ENCODE assay signal across 12 mouse cellular contexts in genomic region chr3:119361555-119362385, GRCm38 (mm10).
DNase-seq lines count a peak whose midpoint lies in the region; ATAC-seq and TF ChIP-seq lines count a peak whose summit lies in the region.
"Had no signal": no experiment of that assay in that cellular context is flagged by ENCODE, and none has a peak within 500 bp of the region (broad histone marks: within the 10 kb centered on the region; RNA-seq: fewer than 3 reads in every experiment).

No protein-coding gene starts in this region.

- H3K4me3 ChIP-seq in embryonic facial prominence, embryonic 14.5 days (ENCODE audit: low read depth, low read length): no peak overlapping the region
- H3K4me3 ChIP-seq in hindbrain, embryonic 13.5 days: no peak overlapping the region
- H3K4me3 ChIP-seq in midbrain, embryonic 14.5 days (replicated peaks; ENCODE audit: low read depth, low read length): no peak overlapping the region
- no peak overlapping the region for H3K4me3 ChIP-seq in kidney, embryonic 14.5 days (ENCODE audit: low read length)
- H3K4me3 ChIP-seq: limb, embryonic 15.5 days had no signal

- H3K9me3 ChIP-seq in embryonic facial prominence, embryonic 14.5 days (ENCODE audit: control insufficient read depth, low read length): no peaks in the 10 kb centered on the region
- no peaks in the 10 kb centered on the region for H3K9me3 ChIP-seq in hindbrain, embryonic 13.5 days
- no peaks in the 10 kb centered on the region for H3K9me3 ChIP-seq in midbrain, embryonic 14.5 days (ENCODE audit: control insufficient read depth, low read length)
- H3K9me3 ChIP-seq in kidney, embryonic 14.5 days (ENCODE audit: control insufficient read depth, low read length): no peaks in the 10 kb centered on the region
- H3K9me3 ChIP-seq: limb, embryonic 15.5 days had no signal

- H3K27me3 ChIP-seq in embryonic facial prominence, embryonic 14.5 days (replicated peaks; ENCODE audit: control insufficient read depth, insufficient read depth, low read length): no peaks in the 10 kb centered on the region
- no peaks in the 10 kb centered on the region for H3K27me3 ChIP-seq in hindbrain, embryonic 13.5 days
- H3K27me3 ChIP-seq in midbrain, embryonic 14.5 days (ENCODE audit: control insufficient read depth, insufficient read depth, low read length): no peaks in the 10 kb centered on the region
- no peaks in the 10 kb centered on the region for H3K27me3 ChIP-seq in kidney, embryonic 14.5 days (ENCODE audit: control insufficient read depth, insufficient read depth, low read length)
- H3K27me3 ChIP-seq: limb, embryonic 15.5 days had no signal

- H3K9ac ChIP-seq in embryonic facial prominence, embryonic 14.5 days (ENCODE audit: low read depth, low read length): no peak overlapping the region
- H3K9ac ChIP-seq in hindbrain, embryonic 13.5 days: no peak overlapping the region
- no peak overlapping the region for H3K9ac ChIP-seq in midbrain, embryonic 14.5 days (replicated peaks; ENCODE audit: low read length)
- no peak overlapping the region for H3K9ac ChIP-seq in kidney, embryonic 14.5 days (ENCODE audit: low read depth, low read length)
- H3K9ac ChIP-seq: limb, embryonic 15.5 days had no signal

- no peaks in the 10 kb centered on the region for H3K36me3 ChIP-seq in embryonic facial prominence, embryonic 14.5 days (ENCODE audit: control insufficient read depth, insufficient read depth, low read length)
- no peaks in the 10 kb centered on the region for H3K36me3 ChIP-seq in hindbrain, embryonic 13.5 days
- H3K36me3 ChIP-seq in midbrain, embryonic 14.5 days (ENCODE audit: control insufficient read depth, insufficient read depth, low read length): no peaks in the 10 kb centered on the region
- H3K36me3 ChIP-seq in kidney, embryonic 14.5 days (ENCODE audit: control insufficient read depth, insufficient read depth, low read length): no peaks in the 10 kb centered on the region
- H3K36me3 ChIP-seq: limb, embryonic 15.5 days had no signal

- no peak overlapping the region for H3K27ac ChIP-seq in embryonic facial prominence, embryonic 14.5 days (replicated peaks; ENCODE audit: low read depth, low read length)
- H3K27ac ChIP-seq in hindbrain, embryonic 13.5 days: peak overlapping the region; percentile 31; the same call in 1 of the 2 replicates
- peak overlapping the region; percentile 53 for H3K27ac ChIP-seq in midbrain, embryonic 14.5 days (replicated peaks; ENCODE audit: low read depth, low read length)
- H3K27ac ChIP-seq in kidney, embryonic 14.5 days (ENCODE audit: low read depth, low read length): no peak overlapping the region
- H3K27ac ChIP-seq: limb, embryonic 15.5 days had no signal

- 69% methylated on average over 13 of the region's 13 CpGs for WGBS in embryonic facial prominence, embryonic 14.5 days
- WGBS in hindbrain, embryonic 13.5 days: 32% methylated on average over 13 of the region's 13 CpGs
- 17% methylated on average over 13 of the region's 13 CpGs for WGBS in midbrain, embryonic 14.5 days
- 79% methylated on average over 13 of the region's 13 CpGs for WGBS in kidney, embryonic 14.5 days

- TF ChIP-seq CTCF in brain, embryonic 14.5 days (IDR thresholded peaks at IDR 0.05; ENCODE audit: borderline replicate concordance, extremely low read depth, insufficient read depth, insufficient read length): no peak

- peak; percentile 57; the same call in 1 of the 2 replicates for ATAC-seq in embryonic facial prominence, embryonic 14.5 days (ENCODE audit: low read depth)
- peak; percentile 88 for ATAC-seq in hindbrain, embryonic 13.5 days (ENCODE audit: low FRiP score)
- peak; percentile 87 for ATAC-seq in midbrain, embryonic 14.5 days (ENCODE audit: low FRiP score, low TSS enrichment)
- ATAC-seq in kidney, embryonic 14.5 days (ENCODE audit: low FRiP score, low TSS enrichment): no peak
- no peak for ATAC-seq in granulocyte monocyte progenitor cell, adult 5-6 weeks (replicated peaks; ENCODE audit: poor library complexity, severe bottlenecking)

- no peak overlapping the region for H3K4me2 ChIP-seq in embryonic facial prominence, embryonic 14.5 days (ENCODE audit: low read depth, low read length)
- peak overlapping the region; percentile 29; the same call in 1 of the 2 replicates for H3K4me2 ChIP-seq in hindbrain, embryonic 13.5 days
- peak overlapping the region; percentile 18 for H3K4me2 ChIP-seq in midbrain, embryonic 14.5 days (ENCODE audit: low read length)
- H3K4me2 ChIP-seq in kidney, embryonic 14.5 days (replicated peaks; ENCODE audit: low read depth, low read length): no peak overlapping the region
- H3K4me2 ChIP-seq: limb, embryonic 15.5 days had no signal

- TF ChIP-seq POLR2A in brain, embryonic 14.5 days (IDR thresholded peaks at IDR 0.05; ENCODE audit: borderline replicate concordance, extremely low read depth, insufficient read depth, insufficient read length, poor library complexity, severe bottlenecking): no peak

- H3K4me1 ChIP-seq in embryonic facial prominence, embryonic 14.5 days (ENCODE audit: control insufficient read depth, insufficient read depth, low read length): no peaks in the 10 kb centered on the region
- peaks cover 12% of the 10 kb centered on the region for H3K4me1 ChIP-seq in hindbrain, embryonic 13.5 days (replicated peaks)
- H3K4me1 ChIP-seq in midbrain, embryonic 14.5 days (ENCODE audit: control insufficient read depth, insufficient read depth, low read length): peaks cover 16% of the 10 kb centered on the region; the same call in 1 of the 2 replicates
- H3K4me1 ChIP-seq in kidney, embryonic 14.5 days (ENCODE audit: control insufficient read depth, insufficient read depth, low read length): no peaks in the 10 kb centered on the region
- H3K4me1 ChIP-seq: limb, embryonic 15.5 days had no signal

- peak; percentile 97 for DNase-seq in brain, embryonic 14.5 days (ENCODE audit: low read depth)
- peak; percentile 52 for DNase-seq in embryonic facial prominence, embryonic 14.5 days (ENCODE audit: low spot score)
- peak; percentile 81 for DNase-seq in midbrain, embryonic 14.5 days
- DNase-seq in adrenal gland, postnatal 10 days: no peak
- DNase-seq in gastrocnemius, postnatal 4 days (ENCODE audit: low spot score in 2 of 2): no peak
- DNase-seq: adrenal gland, postnatal 14 days; cerebellum, adult 9-11 months; kidney, postnatal 25 days had no signal

Comparison
In these comparisons a context has a peak if more than half of its experiments do, and no peak if none do; other contexts are left out.
1. DNase-seq: peak in brain, embryonic 14.5 days (single experiment), embryonic facial prominence, embryonic 14.5 days (single experiment) and midbrain, embryonic 14.5 days (single experiment); none in adrenal gland, postnatal 10 days (single experiment) and gastrocnemius, postnatal 4 days (0 of 2).
2. ATAC-seq: peak in embryonic facial prominence, embryonic 14.5 days (single experiment), hindbrain, embryonic 13.5 days (single experiment) and midbrain, embryonic 14.5 days (single experiment); none in kidney, embryonic 14.5 days (single experiment) and granulocyte monocyte progenitor cell, adult 5-6 weeks (single experiment).
3. H3K27ac ChIP-seq: peak in hindbrain, embryonic 13.5 days (single experiment) and midbrain, embryonic 14.5 days (single experiment); none in embryonic facial prominence, embryonic 14.5 days (single experiment) and kidney, embryonic 14.5 days (single experiment).
4. H3K4me2 ChIP-seq: peak in hindbrain, embryonic 13.5 days (single experiment) and midbrain, embryonic 14.5 days (single experiment); none in embryonic facial prominence, embryonic 14.5 days (single experiment) and kidney, embryonic 14.5 days (single experiment).